Mouse (Mus musculus) adrenal gland, postnatal 14 days (tissue): ENCODE results near the gene A730015C16Rik. TPM values are rescaled to one million over a fixed set of nuclear protein-coding genes. Genes with fewer than 3 reads are reported as not detected.

Experiments used
- DNase-seq: peaks from one replicate; pipeline ENCODE4 v3.0.0; 2021; ENCODE audit warnings: mixed read lengths
- total RNA-seq: library from RNA; stranded (reverse); gene quantifications from 2 replicates; pipeline ENCODE4 v1.2.3, GENCODE M21; 2021

The A730015C16Rik gene
- total RNA-seq, 1 experiment from 2014 or later, result not detected

DNA sequence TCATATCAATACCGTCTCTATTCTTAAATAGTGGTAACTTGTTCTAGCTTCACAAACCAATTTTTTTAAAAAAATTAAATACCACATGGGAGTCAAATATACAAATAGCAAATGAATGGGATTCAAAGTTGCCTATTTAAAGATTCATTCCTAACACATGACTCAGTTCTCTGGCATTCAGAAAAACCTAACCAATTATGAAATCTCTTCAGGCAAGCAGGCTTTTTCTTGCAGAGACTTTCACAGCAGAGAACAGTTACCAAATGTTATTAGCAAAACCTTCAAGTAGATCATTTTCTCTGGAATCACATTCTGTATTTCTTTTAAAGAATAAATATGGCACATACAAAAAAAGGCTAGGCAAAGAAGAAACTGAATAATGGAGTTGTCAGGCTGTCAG, 17.7 kb downstream of the A730015C16Rik start:
- no peak for DNase-seq

- DNase-seq, result no peak
Measured at GRCm38 (mm10) chr4:108826643-108827042, 21.8 kb downstream of the A730015C16Rik start.

DNA sequence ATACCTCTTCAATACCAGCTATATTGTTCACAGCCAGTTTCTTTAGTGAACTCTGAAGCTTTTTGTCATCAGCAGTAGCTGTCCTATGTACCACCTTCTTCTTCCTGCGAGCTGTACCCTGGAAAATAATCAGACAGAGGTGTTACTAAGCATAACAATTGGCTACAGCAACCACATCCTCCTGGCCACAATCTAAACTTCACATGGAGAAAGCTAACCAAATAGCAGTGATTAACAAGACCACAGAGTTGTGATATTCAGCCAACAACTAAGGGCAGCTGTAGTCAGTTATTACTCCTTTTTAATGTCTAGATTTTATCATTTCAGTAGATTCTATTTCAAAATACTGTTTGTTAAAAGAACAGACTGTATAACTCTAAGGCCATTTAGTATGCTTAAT, 22.3 kb downstream of the A730015C16Rik start:
- DNase-seq, result no peak

DNA sequence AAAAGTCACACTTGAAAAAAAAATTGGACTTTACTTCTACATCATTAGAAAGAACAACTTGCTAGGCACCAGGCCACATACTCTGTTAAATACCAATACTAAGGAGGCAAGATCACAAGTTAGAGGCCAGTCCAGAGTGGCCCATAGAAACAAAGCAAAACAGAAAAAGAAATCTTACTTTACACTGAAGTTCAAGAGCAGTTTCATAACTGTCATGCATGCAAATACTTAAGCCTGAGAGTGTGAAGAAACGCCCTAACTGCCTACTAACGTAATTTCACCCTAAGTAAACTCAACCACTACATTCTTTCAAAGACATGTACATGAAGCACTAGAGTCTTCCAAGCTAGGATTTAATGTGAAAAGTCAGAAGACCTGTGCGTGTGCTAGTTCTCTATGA, 22.7 kb downstream of the A730015C16Rik start:
- DNase-seq, result no peak

DNA sequence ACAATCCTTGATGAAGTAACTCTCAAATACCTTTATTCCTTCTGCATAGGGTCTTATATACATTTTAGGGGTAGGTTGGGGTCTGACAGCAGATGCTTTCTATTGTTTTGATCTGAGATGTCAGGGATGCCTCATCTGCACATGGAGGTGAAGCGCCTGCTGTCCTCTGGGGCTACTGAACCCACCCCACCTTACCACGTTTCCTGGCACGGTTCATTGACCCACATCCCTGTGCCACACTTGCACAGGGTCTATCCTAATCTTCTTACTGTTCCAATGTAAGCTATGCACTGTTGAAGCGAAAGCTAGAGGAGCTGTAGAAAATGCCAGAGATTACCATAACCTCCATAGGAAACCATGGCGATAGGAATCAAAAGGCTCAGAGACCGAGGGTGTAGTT, 36.9 kb downstream of the A730015C16Rik start:
- no peak for DNase-seq

- peak; percentile 17 for DNase-seq
Measured at GRCm38 (mm10) chr4:108811142-108811541, 37.3 kb downstream of the A730015C16Rik start.

GRCm38 (mm10) chr4:108803535-108803934, 44.9 kb downstream of the A730015C16Rik start:
- no peak for DNase-seq

GRCm38 (mm10) chr4:108798083-108798830, 50.2 kb downstream of the A730015C16Rik start:
- peak; percentile 84 for DNase-seq

Other genes with a start within 250 kb of the A730015C16Rik start
- gene Cc2d1b, start 228.7 kb downstream of the A730015C16Rik start, total RNA-seq, result 31.5 and 39.8 TPM in 2 replicates
- 0.59 and 0.68 TPM in 2 replicates for gene 3110021N24Rik, start 129.0 kb downstream of the A730015C16Rik start, total RNA-seq
- 22.7 and 24.0 TPM in 2 replicates for gene Zfyve9, start 67.8 kb downstream of the A730015C16Rik start, total RNA-seq
- gene Btf3l4, start 15.0 kb downstream of the A730015C16Rik start, total RNA-seq, result 116 and 127 TPM in 2 replicates
- gene Txndc12, start 14.0 kb downstream of the A730015C16Rik start, total RNA-seq, result 63.8 and 73.9 TPM in 2 replicates
- 29.3 and 32.1 TPM in 2 replicates for gene Kti12, start 834 bp downstream of the A730015C16Rik start, total RNA-seq
- gene Rab3b, start 30.4 kb upstream of the A730015C16Rik start, total RNA-seq, result 40.1 and 50.7 TPM in 2 replicates
- 105 and 108 TPM in 2 replicates for gene Nrd1, start 152.0 kb upstream of the A730015C16Rik start, total RNA-seq